Mouse (Mus musculus) intestine, postnatal 0 days (tissue): ENCODE measurements around the gene Tbrg4. TPM values are rescaled to one million over a fixed set of nuclear protein-coding genes. Genes with fewer than 3 reads are reported as not detected.

Source experiments
- ATAC-seq: fragments of 200-750 bp; cut with Nextera tagmentation; 2 replicates; pipeline ENCODE4 v1.8.0; 2017; ENCODE audit warnings: mild to moderate bottlenecking, moderate TSS enrichment, moderate library complexity
- H3K27ac ChIP-seq: fragments of 300-500 bp; sonication (generic); 2 replicates; pipeline ENCODE4 v1.5.1; 2014; ENCODE audit warnings: mild to moderate bottlenecking, low read depth, low read length, moderate library complexity
- H3K27me3 ChIP-seq: fragments of 300-500 bp; sonication (generic); replicated peaks from 2 replicates; pipeline ENCODE4 v1.6.1; 2014; ENCODE audit warnings: low read length, mixed read lengths; ENCODE audit not compliant: control insufficient read depth, insufficient read depth
- H3K36me3 ChIP-seq: fragments of 300-500 bp; sonication (generic); 2 replicates; pipeline ENCODE4 v1.6.1; 2014; ENCODE audit warnings: mild to moderate bottlenecking, moderate library complexity; ENCODE audit not compliant: control insufficient read depth, insufficient read depth
- H3K4me1 ChIP-seq: fragments of 300-500 bp; sonication (generic); replicated peaks from 2 replicates; pipeline ENCODE4 v1.6.1; 2014; ENCODE audit warnings: antibody characterized with exemption, low read length, mixed read lengths; ENCODE audit not compliant: control insufficient read depth, insufficient read depth
- H3K4me2 ChIP-seq: fragments of 300-500 bp; sonication (generic); replicated peaks from 2 replicates; pipeline ENCODE4 v1.6.1; 2014; ENCODE audit warnings: low read depth, mild to moderate bottlenecking, moderate library complexity
- H3K4me3 ChIP-seq: fragments of 300-500 bp; sonication (generic); 2 replicates; pipeline ENCODE4 v1.5.1; 2014; ENCODE audit warnings: low read depth, low read length
- H3K9ac ChIP-seq: fragments of 300-500 bp; sonication (generic); 2 replicates; pipeline ENCODE4 v1.6.1; 2014; ENCODE audit warnings: mild to moderate bottlenecking, low read depth, low read length
- H3K9me3 ChIP-seq: fragments of 300-500 bp; sonication (generic); 2 replicates; pipeline ENCODE4 v1.6.1; 2016; ENCODE audit warnings: mixed run types; ENCODE audit not compliant: control insufficient read depth
- CTCF ChIP-seq: sonication (generic); IDR thresholded peaks from 2 replicates; pipeline ENCODE4 v1.5.1; 2016; ENCODE audit warnings: low read depth, mild to moderate bottlenecking, control low read depth, antibody characterized with exemption, moderate library complexity
- WGBS: fragments of 180-500 bp; shearing (Covaris S2); extraction: QIAGEN DNeasy Blood & Tissue Kit; methylation state at CpG from one replicate; pipeline ENCODE4 v1.1.7; 2014; 5-methylcytosine and 5-hydroxymethylcytosine counted together
- polyA plus RNA-seq: library from polyadenylated mRNA; unstranded; fragments of >200 nt; fragmentation: Nextera tagmentation; extraction: Ambion mirVana; gene quantifications from 2 replicates; pipeline ENCODE4 v1.2.1, GENCODE M21; 2015

Tbrg4 gene
- polyA plus RNA-seq, 1 experiment from 2014 or later = 32.6 TPM

- 61% methylated on average over 9 of the region's 9 CpGs for WGBS
- TF ChIP-seq CTCF = peak; percentile 44
- no peaks in the 10 kb centered on the region for H3K4me1 ChIP-seq
- H3K36me3 ChIP-seq = no peaks in the 10 kb centered on the region
- no peak overlapping the region for H3K4me3 ChIP-seq
- H3K9me3 ChIP-seq = no peaks in the 10 kb centered on the region
- no peak for ATAC-seq
- no peak overlapping the region for H3K4me2 ChIP-seq
- H3K27me3 ChIP-seq = no peaks in the 10 kb centered on the region
- no peak overlapping the region for H3K9ac ChIP-seq
- H3K27ac ChIP-seq = no peak overlapping the region
These were observed 22.2 kb upstream of the Tbrg4 start for GRCm38 (mm10) chr11:6647831-6648724.

GRCm38 (mm10) chr11:6644566-6644965, 18.7 kb upstream of the Tbrg4 start:
- 81% methylated on average over 6 of the region's 6 CpGs for WGBS
- H3K4me1 ChIP-seq = no peaks in the 10 kb centered on the region
- no peak for ATAC-seq

GRCm38 (mm10) chr11:6639072-6639471, 13.2 kb upstream of the Tbrg4 start:
- H3K4me3 ChIP-seq = no peak overlapping the region
- no peak for ATAC-seq
- H3K9ac ChIP-seq = no peak overlapping the region
- no peaks in the 10 kb centered on the region for H3K9me3 ChIP-seq
- TF ChIP-seq CTCF = no peak
- H3K27ac ChIP-seq = no peak overlapping the region
- no peak overlapping the region for H3K4me2 ChIP-seq
- H3K36me3 ChIP-seq = no peaks in the 10 kb centered on the region
- no peaks in the 10 kb centered on the region for H3K27me3 ChIP-seq
- H3K4me1 ChIP-seq = no peaks in the 10 kb centered on the region
- 72% methylated on average over 6 of the region's 6 CpGs for WGBS

More at GRCm38 (mm10) chr11:6644566-6644965, 18.7 kb upstream of the Tbrg4 start:
- Histone ChIP-seq H3K4me3 (no peak overlapping the region), H3K9ac (no peak overlapping the region), H3K36me3 (no peaks in the 10 kb centered on the region), H3K27me3 (no peaks in the 10 kb centered on the region), H3K27ac (no peak overlapping the region), H3K9me3 (no peaks in the 10 kb centered on the region), H3K4me2 (no peak overlapping the region)
- TF ChIP-seq CTCF = no peak

- no peak for TF ChIP-seq CTCF
- no peak within 1 kb of the TSS for H3K27ac ChIP-seq
- H3K9ac ChIP-seq = no peak within 1 kb of the TSS
- no peak within 1 kb of the TSS for H3K4me3 ChIP-seq
- H3K9me3 ChIP-seq = no peaks in the 10 kb centered on the region
- no peak within 1 kb of the TSS for H3K4me2 ChIP-seq
- WGBS = 90% methylated on average over 4 of the region's 4 CpGs
- no peaks in the 10 kb centered on the region for H3K27me3 ChIP-seq
- no peaks in the 10 kb centered on the region for H3K36me3 ChIP-seq
- no peaks in the 10 kb centered on the region for H3K4me1 ChIP-seq
- ATAC-seq = no peak
These were observed 12.7 kb upstream of the Tbrg4 start, which contains the start of gene Wap for GRCm38 (mm10) chr11:6638537-6638936. Wap (minus strand) TSS chr11:6638637.

- no peak for TF ChIP-seq CTCF
- Histone ChIP-seq H3K9ac (no peak overlapping the region), H3K4me3 (no peak overlapping the region), H3K4me1 (no peaks in the 10 kb centered on the region), H3K27me3 (no peaks in the 10 kb centered on the region), H3K4me2 (no peak overlapping the region), H3K36me3 (no peaks in the 10 kb centered on the region), H3K27ac (no peak overlapping the region), H3K9me3 (no peaks in the 10 kb centered on the region)
- WGBS = 68% methylated on average over 8 of the region's 8 CpGs
- ATAC-seq = no peak
These were observed 10.3 kb upstream of the Tbrg4 start for GRCm38 (mm10) chr11:6636150-6636549.

- Histone ChIP-seq H3K4me1 (no peaks in the 10 kb centered on the region), H3K27ac (no peak overlapping the region), H3K9me3 (no peaks in the 10 kb centered on the region), H3K36me3 (0 out of 2 replicates have a peak, but pooled peaks cover 1% of the 10 kb centered on the region), H3K9ac (no peak overlapping the region), H3K27me3 (no peaks in the 10 kb centered on the region), H3K4me2 (no peak overlapping the region), H3K4me3 (no peak overlapping the region)
- ATAC-seq = no peak
- TF ChIP-seq CTCF = peak; percentile 60
These were observed 3.8 kb upstream of the Tbrg4 start for GRCm38 (mm10) chr11:6629655-6630054.
